Mouse (Mus musculus) liver, embryonic 14.5 days (tissue): ENCODE data around the gene Olfr875. TPM values are rescaled to one million over a fixed set of nuclear protein-coding genes. Genes with fewer than 3 reads are reported as not detected.

ENCODE experiments used
- ATAC-seq: fragments of 200-750 bp; cut with Nextera tagmentation; 2 replicates; pipeline ENCODE4 v1.8.0; 2017; ENCODE audit warnings: moderate number of reproducible peaks, mild to moderate bottlenecking, moderate library complexity; ENCODE audit not compliant: insufficient read depth
- DNase-seq, 3 experiments: peaks; one replicate each; pipeline ENCODE4 v3.0.0-alpha.2; 2012 to 2013; ENCODE audit warnings: low read depth in 3 of 3, low spot score in 3 of 3
- H3K27ac ChIP-seq: fragments of 300-500 bp; sonication (generic); 2 replicates; pipeline ENCODE4 v1.5.1; 2014; ENCODE audit warnings: moderate library complexity, mild to moderate bottlenecking, control low read depth, inconsistent platforms
- H3K27me3 ChIP-seq: fragments of 300-500 bp; sonication (generic); 2 replicates; pipeline ENCODE4 v1.6.1; 2014; ENCODE audit warnings: mild to moderate bottlenecking, low read length, moderate library complexity; ENCODE audit not compliant: control insufficient read depth, insufficient read depth
- H3K36me3 ChIP-seq: fragments of 300-500 bp; sonication (generic); replicated peaks from 2 replicates; pipeline ENCODE4 v1.6.1; 2014; ENCODE audit warnings: low read depth; ENCODE audit not compliant: control insufficient read depth, insufficient read depth
- H3K4me1 ChIP-seq, 2 experiments: fragments of 200-500 bp in 1 of 2; fragments of 300-500 bp in 1 of 2; sonication (generic) in 1 of 2; replicated peaks; 2 replicates each; pipeline ENCODE4 v1.6.1; 2012 to 2014; ENCODE audit warnings: antibody characterized with exemption in 1 of 2, inconsistent platforms in 1 of 2, low read length in 1 of 2; ENCODE audit not compliant: control insufficient read depth in 2 of 2, insufficient read depth in 2 of 2
- H3K4me2 ChIP-seq: fragments of 300-500 bp; sonication (generic); 2 replicates; pipeline ENCODE4 v1.6.1; 2014; ENCODE audit warnings: low read depth, mild to moderate bottlenecking, control low read depth, moderate library complexity
- H3K4me3 ChIP-seq, 2 experiments: fragments of 200-500 bp in 1 of 2; fragments of 300-500 bp in 1 of 2; sonication (generic) in 1 of 2; 2 replicates each; pipeline ENCODE4 v1.5.1; 2012 to 2014; ENCODE audit warnings: low read depth in 2 of 2, low read length in 2 of 2, mild to moderate bottlenecking in 2 of 2, control low read depth in 1 of 2, inconsistent platforms in 1 of 2, moderate library complexity in 1 of 2; ENCODE audit not compliant: insufficient read depth in 1 of 2
- H3K9ac ChIP-seq: fragments of 300-500 bp; sonication (generic); replicated peaks from 2 replicates; pipeline ENCODE4 v1.6.1; 2014; ENCODE audit warnings: mild to moderate bottlenecking, control low read depth, moderate library complexity
- H3K9me3 ChIP-seq: fragments of 300-500 bp; sonication (generic); 2 replicates; pipeline ENCODE4 v1.6.1; 2016; ENCODE audit warnings: low read length, mixed read lengths; ENCODE audit not compliant: control insufficient read depth
- CTCF ChIP-seq: IDR thresholded peaks from 2 replicates; pipeline ENCODE4 v1.5.1; 2016; ENCODE audit warnings: antibody characterized with exemption, low read depth, control low read depth
- EP300 ChIP-seq: IDR thresholded peaks from 2 replicates; pipeline ENCODE4 v1.6.1; 2016; ENCODE audit warnings: antibody characterized with exemption, low read depth
- WGBS: fragments of 180-500 bp; shearing (Covaris S2); extraction: QIAGEN DNeasy Blood & Tissue Kit; methylation state at CpG from one replicate; pipeline ENCODE4 v1.1.7; 2014; ENCODE audit not compliant: insufficient replicate concordance; 5-methylcytosine and 5-hydroxymethylcytosine counted together
- polyA plus RNA-seq, 2 experiments: library from polyadenylated mRNA; depleted of rRNA in 1 of 2; stranded (reverse) in 1 of 2; unstranded in 1 of 2; fragments of >200 nt; fragmentation: Nextera tagmentation in 1 of 2; extraction: Ambion mirVana in 1 of 2; gene quantifications; 2 replicates each; pipeline versions ENCODE4 v1.2.1 to v1.2.3; 2012 to 2014

The Olfr875 gene
- polyA plus RNA-seq (2012; rRNA removed) (not detected in 2 replicates), polyA plus RNA-seq (2014; fragmentation: Nextera tagmentation; extraction: Ambion mirVana) (not detected in 2 replicates)

GRCm38 (mm10) chr9:37771759-37772158 lies at the start of gene Olfr875:
Olfr875 (plus strand) TSS chr9:37771857.
- no peak within 1 kb of the TSS for H3K4me3 ChIP-seq
- no peaks in the 10 kb centered on the region for H3K36me3 ChIP-seq
- no peaks in the 10 kb centered on the region for H3K27me3 ChIP-seq
- H3K4me1 ChIP-seq: no peaks in the 10 kb centered on the region
- H3K27ac ChIP-seq: no peak within 1 kb of the TSS
- TF ChIP-seq CTCF (no peak), EP300 (no peak)
- no peaks in the 10 kb centered on the region for H3K9me3 ChIP-seq
- WGBS: 10% methylated on average over 2 of the region's 2 CpGs
- ATAC-seq: no peak
- no peak for DNase-seq
- H3K9ac ChIP-seq: no peak within 1 kb of the TSS
- H3K4me2 ChIP-seq: no peak within 1 kb of the TSS

- Histone ChIP-seq H3K27ac (no peak overlapping the region), H3K4me2 (no peak overlapping the region), H3K36me3 (no peaks in the 10 kb centered on the region), H3K4me1 (no peaks in the 10 kb centered on the region), H3K9ac (no peak overlapping the region), H3K27me3 (no peaks in the 10 kb centered on the region), H3K9me3 (no peaks in the 10 kb centered on the region), H3K4me3 (no peak overlapping the region)
- DNase-seq (no peak), ATAC-seq (no peak)
- WGBS: 84% methylated on average over 1 of the region's 1 CpGs
- TF ChIP-seq EP300 (no peak), CTCF (no peak)
Observed at GRCm38 (mm10) chr9:37734310-37734709, 37.3 kb upstream of the Olfr875 start.

GRCm38 (mm10) chr9:37744806-37745205 lies 26.9 kb upstream of the Olfr875 start, which contains the start of gene Olfr874:
Olfr874 (plus strand) TSS chr9:37745106.
- H3K4me2 ChIP-seq: no peak within 1 kb of the TSS
- H3K4me1 ChIP-seq: no peaks in the 10 kb centered on the region
- DNase-seq (no peak), ATAC-seq (no peak)
- no peak for TF ChIP-seq CTCF
- no peak for TF ChIP-seq EP300
- H3K27ac ChIP-seq: no peak within 1 kb of the TSS
- H3K27me3 ChIP-seq: no peaks in the 10 kb centered on the region
- no peaks in the 10 kb centered on the region for H3K36me3 ChIP-seq
- H3K9me3 ChIP-seq: no peaks in the 10 kb centered on the region
- no peak within 1 kb of the TSS for H3K4me3 ChIP-seq
- no peak within 1 kb of the TSS for H3K9ac ChIP-seq

DNA sequence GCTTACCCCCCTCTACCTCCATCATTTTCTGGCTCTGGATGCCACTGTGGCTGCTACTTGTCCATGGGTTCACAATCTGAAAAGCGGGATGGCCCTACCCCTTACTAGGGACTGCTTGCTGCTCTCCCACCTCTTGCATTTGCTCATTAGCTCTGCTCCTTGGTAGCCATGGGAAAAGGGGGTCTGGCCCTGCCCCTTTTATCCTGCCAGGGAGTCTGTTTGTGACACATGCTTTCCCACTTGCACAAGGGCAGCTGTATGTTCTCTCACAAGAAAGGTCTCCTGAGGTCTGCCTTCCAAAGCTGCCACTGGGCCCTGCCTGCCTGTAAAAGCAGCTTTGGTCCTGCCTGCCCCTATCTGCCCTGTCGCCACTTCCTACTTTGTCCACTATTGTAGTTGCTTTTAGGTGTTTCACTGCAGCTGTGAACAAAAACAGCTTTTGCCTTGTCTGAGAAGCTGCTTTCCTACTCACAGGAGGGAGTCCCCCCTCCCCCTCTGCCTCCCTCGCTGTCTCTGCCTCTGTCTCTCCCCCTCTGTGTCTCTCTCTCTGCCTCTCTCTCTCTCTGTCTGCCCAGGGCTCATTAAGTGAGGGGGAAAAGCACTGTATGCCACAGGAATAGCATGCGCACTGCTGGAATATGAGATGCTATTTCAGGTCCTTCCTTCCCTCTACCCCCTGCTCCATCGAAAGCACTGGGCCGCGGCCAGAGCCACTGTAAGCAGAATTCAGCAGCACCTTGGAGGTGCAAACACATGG lies 21.2 kb upstream of the Olfr875 start:
- WGBS: 37% methylated on average over 7 of the region's 7 CpGs
- Histone ChIP-seq H3K4me2 (no peak overlapping the region), H3K4me3 (no peak overlapping the region), H3K4me1 (no peaks in the 10 kb centered on the region), H3K9ac (no peak overlapping the region), H3K36me3 (no peaks in the 10 kb centered on the region), H3K27me3 (no peaks in the 10 kb centered on the region), H3K27ac (no peak overlapping the region), H3K9me3 (no peaks in the 10 kb centered on the region)
- no peak for DNase-seq
- TF ChIP-seq CTCF: no peak
- TF ChIP-seq EP300: no peak
- no peak for ATAC-seq

- Histone ChIP-seq H3K27me3 (no peaks in the 10 kb centered on the region), H3K4me3 (no peak overlapping the region), H3K36me3 (no peaks in the 10 kb centered on the region), H3K4me2 (no peak overlapping the region), H3K9ac (no peak overlapping the region), H3K4me1 (no peaks in the 10 kb centered on the region), H3K9me3 (no peaks in the 10 kb centered on the region), H3K27ac (no peak overlapping the region)
- ATAC-seq: no peak
- DNase-seq: no peak
- 50% methylated on average over 2 of the region's 2 CpGs for WGBS
- TF ChIP-seq CTCF: no peak
- no peak for TF ChIP-seq EP300
Observed at GRCm38 (mm10) chr9:37751467-37751866, 20.2 kb upstream of the Olfr875 start.
